ENCODE assay signal across 8 mouse cellular contexts in genomic region chr14:47567962-47568652, GRCm38 (mm10). TPM values are rescaled to one million over a fixed set of nuclear protein-coding genes. Genes with fewer than 3 reads are reported as not detected.
DNase-seq lines count a peak whose midpoint lies in the region; ATAC-seq lines count a peak whose summit lies in the region.

No protein-coding gene starts in this region.

- peak overlapping the region; percentile 75 for H3K9ac ChIP-seq in forebrain, embryonic 14.5 days (ENCODE audit: low read length)
- peak overlapping the region; percentile 75 for H3K9ac ChIP-seq in neural tube, embryonic 15.5 days (replicated peaks)

- WGBS in forebrain, embryonic 14.5 days, result under 1% methylated on average over 46 of the region's 46 CpGs
- WGBS in neural tube, embryonic 15.5 days, result under 1% methylated on average over 46 of the region's 46 CpGs

- H3K36me3 ChIP-seq in forebrain, embryonic 14.5 days (ENCODE audit: control insufficient read depth, insufficient read depth, low read length), result 0 out of 2 replicates have a peak, but pooled peaks cover 2% of the 10 kb centered on the region
- peaks cover 10% of the 10 kb centered on the region; the same call in 1 of the 2 replicates for H3K36me3 ChIP-seq in neural tube, embryonic 15.5 days

- H3K4me3 ChIP-seq in forebrain, embryonic 14.5 days (ENCODE audit: low read depth, low read length), result peak overlapping the region; percentile 72
- H3K4me3 ChIP-seq in neural tube, embryonic 15.5 days (replicated peaks), result peak overlapping the region; percentile 71

- intact Hi-C loops in heart, postnatal 14 days (cut with DNase I), result no loop called here

- peak; percentile 97 for DNase-seq in ES-CJ7 (ENCODE audit: low read depth, low spot score)
- DNase-seq in cerebellum, adult 11 months, result peak; percentile 96
- peak; percentile 98 for DNase-seq in forebrain, embryonic 14.5 days (ENCODE audit: low spot score)
- DNase-seq in heart, postnatal 14 days, result peak; percentile 94 to 97
- DNase-seq in layer of hippocampus, adult 11-12 months (ENCODE audit: low spot score), result peak; percentile 95
- peak; percentile 98 to 99 for DNase-seq in lung, adult 18-20 months
- peak; percentile 95 for DNase-seq in testis, postnatal 14 days (ENCODE audit: low spot score)

- H3K9me3 ChIP-seq in forebrain, embryonic 14.5 days (replicated peaks; ENCODE audit: control insufficient read depth, low read length), result no peaks in the 10 kb centered on the region
- H3K9me3 ChIP-seq in neural tube, embryonic 15.5 days (replicated peaks), result no peaks in the 10 kb centered on the region

- 0 out of 2 replicates have a peak overlapping the region, but pooled peaks have one; percentile 22 for H3K27ac ChIP-seq in forebrain, embryonic 14.5 days (ENCODE audit: low read depth, low read length)
- peak overlapping the region; percentile 60 for H3K27ac ChIP-seq in neural tube, embryonic 15.5 days (replicated peaks)

- peak; percentile 99 for ATAC-seq in forebrain, embryonic 14.5 days
- peak; percentile 100 for ATAC-seq in neural tube, embryonic 15.5 days (ENCODE audit: low FRiP score)

- H3K4me2 ChIP-seq in forebrain, embryonic 14.5 days (ENCODE audit: low read length), result peak overlapping the region; percentile 75
- peak overlapping the region; percentile 76 for H3K4me2 ChIP-seq in neural tube, embryonic 15.5 days

- peaks cover 3% of the 10 kb centered on the region; the same call in 1 of the 2 replicates for H3K4me1 ChIP-seq in forebrain, embryonic 14.5 days (ENCODE audit: control insufficient read depth, insufficient read depth, low read length)
- H3K4me1 ChIP-seq in neural tube, embryonic 15.5 days, result peaks cover 16% of the 10 kb centered on the region

- H3K27me3 ChIP-seq in forebrain, embryonic 14.5 days (replicated peaks; ENCODE audit: control insufficient read depth, insufficient read depth, low read length), result no peaks in the 10 kb centered on the region
- no peaks in the 10 kb centered on the region for H3K27me3 ChIP-seq in neural tube, embryonic 15.5 days (replicated peaks)

RNA-seq across cellular contexts. Expression of gene Atg14, which starts 2.3 kb away (rescaled TPM):
- 17.7 and 22.6 TPM in 2 replicates for polyA plus RNA-seq in forebrain, embryonic 14.5 days (2014; fragmentation: Nextera tagmentation; extraction: Ambion mirVana)
- 1 to 10 TPM; 8.1 to 9.8 TPM for total RNA-seq in heart, postnatal 14 days (2021)
- polyA plus RNA-seq in neural tube, embryonic 15.5 days (2015; fragmentation: Nextera tagmentation; extraction: Ambion mirVana), result 17.1 and 18.1 TPM in 2 replicates

Comparison
In these comparisons a context has a peak if more than half of its experiments do, and no peak if none do; other contexts are left out.
1. Peak in every context shown above with its lines: DNase-seq, ATAC-seq, H3K4me3 ChIP-seq and H3K27ac ChIP-seq.